Mouse (Mus musculus) ovary, postnatal 36 days (tissue): ENCODE measurements around the gene Kl.

Source experiments
- DNase-seq: peaks from one replicate; pipeline ENCODE4 v3.0.0; 2022; ENCODE audit warnings: low spot score, mixed read lengths

Gene Kl

GRCm38 (mm10) chr5:150962756-150963155, 10.3 kb downstream of the Kl start:
- no peak for DNase-seq

DNA sequence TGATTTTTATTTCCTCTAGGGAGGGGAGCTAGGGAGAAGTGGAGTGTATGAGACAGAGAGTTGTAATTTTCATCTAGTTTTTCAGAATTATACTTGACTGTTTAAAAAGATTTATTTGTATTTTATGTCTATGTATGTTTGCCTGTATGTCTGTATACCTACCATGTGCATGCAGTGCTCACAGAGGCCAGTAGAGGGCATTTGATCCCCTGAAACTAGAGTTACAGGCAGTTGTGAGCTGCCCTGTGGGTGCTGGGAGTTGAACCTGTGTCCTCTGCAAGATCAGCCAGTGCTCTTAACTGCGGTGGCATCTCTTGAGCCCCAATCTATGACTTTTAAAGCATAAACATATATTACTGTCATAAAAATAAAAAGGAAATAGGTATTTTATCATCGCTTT, 15.5 kb downstream of the Kl start:
- no peak for DNase-seq

- DNase-seq, result no peak
Observed at GRCm38 (mm10) chr5:150970551-150970950, 18.1 kb downstream of the Kl start.

DNA sequence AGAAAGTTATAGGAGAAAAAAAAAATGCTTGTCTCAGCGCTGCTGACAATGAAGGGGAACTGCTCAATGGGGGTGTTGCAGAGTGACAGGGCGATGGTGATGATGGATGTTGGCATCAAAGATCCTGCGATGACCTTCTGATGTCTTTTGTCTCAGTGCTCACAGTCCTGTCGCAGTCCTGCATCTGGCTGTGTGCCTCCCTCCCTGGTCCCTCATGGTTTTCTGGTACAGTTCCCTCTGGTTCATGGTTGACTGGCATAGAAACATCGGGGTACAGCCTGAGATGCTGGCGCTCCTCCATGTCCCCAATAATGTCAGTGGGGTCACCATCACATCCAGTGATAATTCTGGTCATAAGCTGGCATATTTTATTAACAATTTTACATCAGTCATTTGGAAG, 18.7 kb downstream of the Kl start:
- no peak for DNase-seq

GRCm38 (mm10) chr5:150974226-150974625, 21.8 kb downstream of the Kl start:
- peak; percentile 21 for DNase-seq

DNA sequence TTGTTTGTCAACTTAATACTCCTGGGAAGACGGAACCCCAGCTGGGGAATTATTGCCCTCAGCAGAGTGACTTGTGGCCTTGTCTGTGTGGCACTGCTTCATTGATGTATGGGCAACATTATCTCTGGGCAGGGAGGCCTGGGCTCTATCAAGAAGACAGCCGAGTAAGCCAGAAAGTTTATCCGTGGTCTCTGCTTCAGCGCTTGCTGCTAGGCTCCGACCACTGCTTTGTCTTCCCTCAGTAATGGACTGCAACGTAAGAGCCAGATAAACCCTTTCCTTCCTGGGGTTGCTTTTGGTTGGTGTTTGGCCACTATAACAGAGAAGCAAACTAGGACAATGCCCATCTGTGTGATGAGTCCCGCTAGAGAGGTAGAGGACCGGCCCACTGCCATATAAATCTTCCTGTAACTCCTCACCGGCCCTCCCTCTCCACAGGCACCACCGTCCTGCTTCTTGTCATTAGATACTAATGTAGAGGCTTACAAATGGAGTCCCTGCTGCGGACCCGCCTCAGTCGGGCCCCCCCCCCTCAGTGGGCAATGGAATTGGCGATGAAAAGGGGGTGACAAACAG, 25.1 kb downstream of the Kl start:
- DNase-seq, result no peak

DNA sequence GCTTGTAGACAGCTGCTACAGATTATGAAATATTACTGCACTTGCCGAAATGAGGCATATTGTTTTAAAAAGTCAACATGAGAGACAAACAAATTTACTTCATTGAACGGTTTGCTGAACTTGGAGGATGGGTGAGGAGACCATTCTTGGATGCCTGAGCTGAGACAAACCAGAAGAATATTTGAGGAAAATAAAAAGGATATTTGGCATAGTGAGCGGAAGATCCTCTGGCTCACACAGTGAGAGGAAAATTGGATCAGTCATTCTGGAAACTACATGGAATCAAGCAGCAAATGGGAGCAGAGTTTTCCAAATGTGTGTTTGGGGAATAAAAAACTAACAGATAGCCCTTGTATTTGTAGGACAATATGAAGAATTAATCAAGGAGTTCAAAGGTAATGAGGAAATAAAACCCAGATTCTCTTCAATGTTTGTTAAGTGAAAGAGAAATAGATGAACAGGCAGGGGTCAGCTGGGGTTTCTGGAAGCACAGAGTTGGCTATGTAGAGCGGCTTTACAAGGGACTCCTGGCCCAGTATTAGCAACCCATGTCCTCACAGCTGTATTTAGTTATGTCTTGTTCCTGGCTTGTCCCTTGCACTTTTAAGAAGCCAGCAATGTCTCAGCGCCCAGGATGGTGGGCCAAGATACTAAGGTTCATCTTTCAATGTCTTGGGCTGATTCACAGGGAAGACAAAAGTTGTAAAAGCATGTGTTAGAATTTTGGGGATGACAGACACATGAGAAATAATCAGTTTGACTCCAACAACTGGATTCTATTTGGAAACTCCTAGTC, 27.1 kb downstream of the Kl start:
- DNase-seq, result no peak

GRCm38 (mm10) chr5:150982082-150982481, 29.7 kb downstream of the Kl start:
- no peak for DNase-seq

DNA sequence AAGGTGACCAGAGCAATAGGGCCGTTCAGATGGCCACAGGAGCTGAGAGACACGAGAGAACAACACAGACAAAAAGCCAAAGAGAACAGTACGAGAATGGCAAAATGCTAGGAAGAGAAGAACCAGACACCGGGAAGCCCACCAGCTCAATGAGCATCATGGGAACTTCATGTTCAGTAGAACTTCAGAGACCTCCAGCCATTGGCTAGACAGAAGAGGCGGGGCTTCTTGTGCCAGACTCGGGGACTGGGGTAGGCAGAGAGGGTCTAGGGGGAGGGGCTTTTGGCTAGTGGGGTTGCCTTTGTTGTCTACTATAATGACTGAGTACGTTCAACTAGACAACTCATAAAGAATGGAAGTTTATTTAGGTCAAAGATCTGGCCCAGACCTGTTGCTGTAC, 41.7 kb downstream of the Kl start:
- DNase-seq, result no peak

- no peak for DNase-seq
Observed at GRCm38 (mm10) chr5:150996586-150996985, 44.2 kb downstream of the Kl start.

GRCm38 (mm10) chr5:151001111-151001510, 48.7 kb downstream of the Kl start:
- DNase-seq, result no peak

DNA sequence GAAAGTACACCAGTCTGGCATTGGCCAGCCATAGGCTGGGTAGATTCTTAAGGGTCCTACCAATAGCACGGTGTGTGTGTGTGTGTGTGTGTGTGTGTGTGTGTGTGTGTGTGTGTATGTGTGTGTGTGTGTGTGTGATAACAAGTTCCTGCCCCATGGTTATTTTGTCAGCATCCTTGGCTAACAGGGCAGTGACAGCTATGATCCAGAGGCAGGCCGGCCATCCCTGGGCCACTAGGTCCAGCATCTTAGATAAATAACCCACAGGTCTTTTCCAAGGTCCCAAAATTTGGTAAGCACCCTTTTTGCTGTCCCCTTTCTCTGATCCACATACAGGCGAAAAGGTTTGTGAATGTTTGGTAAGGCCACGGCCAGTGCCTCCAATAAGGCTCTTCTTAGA, 49.6 kb downstream of the Kl start:
- DNase-seq, result no peak

DNA sequence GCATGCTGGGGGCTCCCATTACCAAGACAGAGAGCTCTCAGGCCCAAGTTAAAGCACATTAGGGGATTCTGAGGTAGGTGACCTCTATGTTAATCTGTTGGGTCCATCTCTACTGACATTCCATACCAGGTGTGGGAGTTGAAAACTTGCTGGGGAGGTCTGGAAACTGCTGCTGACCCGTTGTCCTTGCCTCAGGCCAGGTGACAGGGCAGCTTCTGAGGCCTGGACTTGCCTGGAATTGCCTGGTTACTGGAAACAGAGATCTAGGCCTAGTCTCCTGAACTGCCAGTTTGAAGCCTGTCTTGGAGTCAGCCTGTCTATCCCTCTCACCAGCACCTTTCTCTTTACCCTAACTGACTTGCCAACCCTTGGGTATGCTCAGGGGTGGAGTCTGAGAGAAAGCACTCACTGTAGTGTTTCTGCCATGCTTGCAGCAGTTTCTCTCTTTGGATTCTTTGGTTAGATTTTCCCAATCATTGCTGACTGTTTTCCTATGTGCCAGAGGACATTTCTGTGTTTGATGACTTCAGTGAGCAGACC, 51.9 kb downstream of the Kl start:
- no peak for DNase-seq

- DNase-seq, result no peak
Observed at GRCm38 (mm10) chr5:151018450-151018849, 66.0 kb downstream of the Kl start.

DNA sequence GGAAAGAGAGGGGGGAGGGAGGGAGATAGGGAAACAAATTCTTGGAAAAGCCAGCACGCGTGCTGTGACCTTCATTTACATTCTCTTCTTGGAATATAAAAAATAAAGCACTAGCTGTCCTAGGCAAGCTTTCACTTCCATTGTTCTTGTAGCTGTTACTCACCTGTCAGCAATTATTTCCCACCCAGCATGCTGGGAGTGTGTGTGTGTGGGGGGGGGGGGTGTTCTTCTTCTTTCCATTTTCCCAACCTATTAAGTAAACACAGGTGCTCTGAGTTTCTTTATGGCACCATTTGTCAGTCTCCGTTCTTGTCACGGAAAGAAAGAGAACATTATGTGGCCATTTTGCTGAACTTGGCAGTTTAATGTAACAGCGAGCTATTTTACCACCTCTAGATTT, 66.6 kb downstream of the Kl start:
- no peak for DNase-seq

GRCm38 (mm10) chr5:151020031-151020820, 67.8 kb downstream of the Kl start:
- no peak for DNase-seq

- DNase-seq, result no peak
Observed at GRCm38 (mm10) chr5:151020831-151021230, 68.4 kb downstream of the Kl start.

DNA sequence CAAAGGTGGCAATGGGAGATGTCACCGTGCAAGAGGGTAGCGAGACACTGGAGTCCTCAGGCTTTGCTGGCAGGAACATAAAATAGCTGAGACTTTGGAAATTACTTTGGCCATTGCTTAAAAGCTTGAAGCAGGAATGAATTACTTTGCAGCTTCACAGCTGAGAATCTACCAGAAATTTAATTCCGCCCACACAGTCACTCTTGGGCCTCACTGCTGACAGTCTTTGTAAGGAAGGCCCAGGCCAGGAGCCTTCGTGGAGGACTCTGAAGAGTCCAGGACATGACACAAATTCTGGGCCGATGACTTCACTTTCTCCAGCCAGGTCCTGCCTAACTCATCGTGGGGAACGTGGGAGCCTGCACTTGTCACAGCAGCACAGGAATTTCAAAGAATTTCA, 69.6 kb downstream of the Kl start:
- no peak for DNase-seq

GRCm38 (mm10) chr5:151022939-151023338, 70.5 kb downstream of the Kl start:
- no peak for DNase-seq

DNA sequence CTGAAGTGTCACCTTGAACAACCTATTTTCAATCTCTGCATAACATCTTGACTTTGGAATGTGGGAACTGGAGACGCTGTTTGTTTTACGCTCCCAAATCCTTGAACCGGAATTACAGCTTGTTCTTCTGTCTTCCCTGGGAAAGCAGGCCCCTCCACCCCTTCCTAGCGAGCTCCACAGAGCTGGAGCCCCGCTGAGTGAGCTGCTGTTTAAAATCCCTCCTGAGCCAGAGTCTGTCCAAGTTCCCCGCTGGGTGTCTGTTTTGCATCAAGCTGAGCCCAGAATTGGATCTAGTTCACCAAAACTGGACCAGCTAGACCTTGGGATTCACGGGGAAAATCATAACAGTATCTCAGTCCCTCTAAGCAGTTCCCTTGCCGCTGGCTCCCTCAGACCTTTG, 71.1 kb downstream of the Kl start:
- peak; percentile 34 for DNase-seq

DNA sequence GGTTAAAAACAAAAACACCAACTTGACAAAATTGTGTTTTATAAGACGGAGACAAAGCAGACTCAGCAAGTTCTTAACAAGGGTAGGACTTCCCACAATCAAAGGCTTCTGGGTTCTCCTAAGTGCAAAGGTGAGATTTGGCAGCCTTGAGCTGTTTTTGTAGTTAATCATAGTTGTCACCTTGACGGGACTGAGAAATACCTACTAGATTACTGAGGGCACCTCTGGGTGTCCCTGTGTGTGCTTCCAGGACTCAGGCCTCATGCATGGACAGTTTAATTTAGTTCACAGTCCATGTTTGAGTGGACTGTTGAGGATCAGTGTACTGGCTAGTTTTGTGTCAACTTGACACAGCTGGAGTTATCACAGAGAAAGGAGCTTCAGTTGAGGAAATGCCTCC, 72.1 kb downstream of the Kl start:
- DNase-seq, result no peak

DNA sequence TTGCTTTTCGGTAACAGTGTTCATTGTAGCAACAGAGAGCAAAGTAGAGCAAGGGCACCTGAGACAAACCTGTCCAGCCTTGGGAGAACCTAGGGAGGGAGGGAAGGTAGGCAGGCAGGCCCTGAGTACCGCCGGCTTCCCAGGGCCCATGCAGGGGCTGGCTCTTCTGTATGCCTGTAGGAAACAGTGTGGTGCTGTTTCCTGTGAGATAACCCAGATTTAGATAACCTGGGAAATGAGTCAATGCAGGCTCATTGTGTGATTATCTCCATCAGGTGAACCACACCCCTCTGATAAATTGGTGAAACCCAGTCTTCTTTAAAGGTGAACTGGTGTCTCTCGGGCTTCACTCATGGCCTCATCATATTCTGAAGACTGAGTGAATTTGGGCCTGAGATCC, 73.7 kb downstream of the Kl start:
- DNase-seq, result no peak

DNA sequence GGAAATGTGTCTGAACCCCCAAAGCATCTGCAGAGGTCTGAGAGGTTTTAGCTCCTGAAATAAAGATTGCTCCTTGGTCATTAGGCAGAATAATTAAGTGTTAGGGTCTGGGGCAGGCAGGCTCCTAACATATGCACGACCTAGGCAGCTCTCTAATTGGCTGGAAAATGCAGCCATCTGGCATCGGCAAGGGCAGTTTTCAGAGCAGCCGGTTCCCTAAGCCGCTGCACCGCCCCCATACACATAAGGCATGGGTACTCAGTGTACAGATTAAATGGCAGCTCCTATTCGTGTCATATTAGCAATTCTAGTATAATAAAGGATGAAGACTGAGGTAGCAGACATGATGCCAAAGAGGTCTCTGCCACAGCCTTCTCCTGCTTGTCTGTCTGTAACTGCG, 74.8 kb downstream of the Kl start:
- no peak for DNase-seq
